Mouse (Mus musculus) large intestine, adult 2 months (tissue): ENCODE results near the gene Dzank1. TPM values are rescaled to one million over a fixed set of nuclear protein-coding genes. Genes with fewer than 3 reads are reported as not detected.

Experiments used
- DNase-seq: peaks from one replicate; pipeline ENCODE4 v3.0.0-alpha.2; 2012; ENCODE audit warnings: low read depth, low spot score
- WGBS: fragments of 180-500 bp; shearing (Covaris S2); methylation state at CpG from one replicate; pipeline ENCODE4 v1.1.7; 2018; 5-methylcytosine and 5-hydroxymethylcytosine counted together
- polyA plus RNA-seq: library from polyadenylated mRNA; depleted of rRNA; stranded (reverse); fragments of >200 nt; gene quantifications from 2 replicates; pipeline ENCODE4 v1.2.3, GENCODE M21; 2012; rRNA removed

The Dzank1 gene
- polyA plus RNA-seq, 1 experiment = 0.11 TPM

- 36% methylated on average over 5 of the region's 5 CpGs for WGBS
- no peak for DNase-seq
Measured at GRCm38 (mm10) chr2:144427852-144428251, 99.4 kb downstream of the Dzank1 start.

GRCm38 (mm10) chr2:144425761-144426160 is 101.5 kb downstream of the Dzank1 start:
- no peak for DNase-seq
- 70% methylated on average over 1 of the region's 1 CpGs for WGBS

DNA sequence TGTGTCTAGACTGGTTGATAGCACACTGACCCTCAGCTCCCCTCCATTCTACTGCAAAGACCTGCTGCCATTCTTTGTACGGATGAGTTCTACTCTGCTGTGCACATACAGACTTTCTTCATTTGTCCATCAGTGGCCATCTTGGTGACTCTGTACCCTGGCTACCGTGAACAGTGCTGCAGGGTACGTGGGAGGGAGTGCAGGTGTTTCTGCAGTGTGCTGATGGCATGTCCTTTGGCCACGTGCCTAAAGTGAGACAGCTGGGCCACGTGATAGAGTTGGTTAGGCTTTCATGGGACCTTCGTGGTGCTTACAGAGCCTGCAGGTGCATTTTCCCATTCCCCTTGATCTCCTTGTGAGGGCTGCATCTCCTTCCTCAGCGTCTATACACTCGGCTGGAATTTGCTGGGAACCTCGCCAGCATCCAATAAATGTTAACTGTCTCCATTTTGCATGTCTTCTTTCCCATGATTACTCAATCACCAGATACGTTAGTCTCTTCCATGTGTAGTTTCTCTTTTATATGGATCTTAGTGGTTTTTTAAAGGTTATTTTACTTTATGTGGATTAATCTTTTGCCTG is 105.0 kb downstream of the Dzank1 start:
- no peak for DNase-seq
- WGBS = 23% methylated on average over 10 of the region's 10 CpGs

Other genes with a start within 250 kb of the Dzank1 start
- gene Ovol2, start 195.3 kb downstream of the Dzank1 start, polyA plus RNA-seq = 14.7 and 25.3 TPM in 2 replicates
- 27.0 and 28.4 TPM in 2 replicates for gene Kat14, start 158.4 kb downstream of the Dzank1 start, polyA plus RNA-seq
- gene Pet117, start 158.4 kb downstream of the Dzank1 start, polyA plus RNA-seq = not detected in 2 replicates
- gene Polr3f, start 304 bp upstream of the Dzank1 start, polyA plus RNA-seq = 2.8 and 4.1 TPM in 2 replicates
- gene Rbbp9, start 23.5 kb upstream of the Dzank1 start, polyA plus RNA-seq = 4.8 and 6.3 TPM in 2 replicates
- gene Sec23b, start 28.8 kb upstream of the Dzank1 start, polyA plus RNA-seq = 70.6 and 81.1 TPM in 2 replicates
- gene Smim26, start 66.6 kb upstream of the Dzank1 start, polyA plus RNA-seq = 4.4 and 4.7 TPM in 2 replicates
- gene Dtd1, start 72.5 kb upstream of the Dzank1 start, polyA plus RNA-seq = 6.5 and 6.7 TPM in 2 replicates